Mouse (Mus musculus) left cerebral cortex, adult 8-10 months (tissue): ENCODE measurements at regions not wholly inside any gene's neighbourhood (a gene's known extent, or its start where the extent isn't known, plus 50 kb on each side); places are given as distances from the start of the nearest gene placed in this dataset.

ENCODE experiments used
- DNase-seq, 2 experiments: peaks; one replicate each; pipeline ENCODE4 v3.0.0; 2022; ENCODE audit warnings: low spot score in 2 of 2

- no peak for DNase-seq
These were observed 175.8 kb downstream of the Efnb2 start for GRCm38 (mm10) chr8:8485252-8485651.

- no peak for DNase-seq
These were observed 176.5 kb downstream of the Efnb2 start for GRCm38 (mm10) chr8:8484546-8484945.

- DNase-seq: no peak
These were observed 178.1 kb downstream of the Efnb2 start for GRCm38 (mm10) chr8:8482707-8483480.

DNA sequence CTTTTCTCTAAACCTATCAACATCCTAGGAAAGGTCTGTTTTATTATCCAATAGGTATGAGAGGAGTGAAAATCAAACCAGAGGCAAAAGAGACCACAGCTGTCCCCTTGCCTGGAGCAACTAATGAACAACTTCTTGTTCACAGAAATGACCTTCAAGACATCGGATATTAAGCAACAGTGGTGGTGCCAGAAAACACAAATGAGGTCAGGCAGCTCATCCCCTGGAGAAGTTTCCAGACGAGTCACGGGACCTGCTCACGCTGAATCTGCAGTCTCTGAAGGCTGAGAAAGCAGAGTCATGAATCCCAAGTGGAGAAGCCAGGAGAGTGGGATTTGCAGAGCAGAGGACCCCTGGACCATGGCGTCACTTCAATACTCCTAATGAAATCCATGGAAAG lies 183.6 kb downstream of the Efnb2 start:
- no peak for DNase-seq

DNA sequence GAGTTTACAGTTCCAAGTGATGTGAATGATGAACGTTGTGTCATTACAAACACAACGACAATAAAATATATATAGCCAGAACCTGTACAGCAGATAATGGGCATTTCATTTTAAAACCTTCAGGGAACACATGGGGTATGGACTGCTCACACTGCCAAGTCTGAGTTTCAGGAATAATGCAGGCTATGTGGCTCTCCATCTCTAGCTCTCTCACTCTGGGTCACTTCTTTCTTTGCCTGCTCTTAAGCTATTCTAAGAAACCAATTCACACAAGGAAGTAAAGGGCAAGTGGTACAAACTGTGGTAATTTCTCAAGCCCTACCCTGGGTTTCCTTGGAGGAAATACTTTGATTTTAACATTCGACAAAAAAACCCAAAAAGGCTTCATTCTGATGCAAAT lies 192.5 kb downstream of the Efnb2 start:
- no peak for DNase-seq

DNA sequence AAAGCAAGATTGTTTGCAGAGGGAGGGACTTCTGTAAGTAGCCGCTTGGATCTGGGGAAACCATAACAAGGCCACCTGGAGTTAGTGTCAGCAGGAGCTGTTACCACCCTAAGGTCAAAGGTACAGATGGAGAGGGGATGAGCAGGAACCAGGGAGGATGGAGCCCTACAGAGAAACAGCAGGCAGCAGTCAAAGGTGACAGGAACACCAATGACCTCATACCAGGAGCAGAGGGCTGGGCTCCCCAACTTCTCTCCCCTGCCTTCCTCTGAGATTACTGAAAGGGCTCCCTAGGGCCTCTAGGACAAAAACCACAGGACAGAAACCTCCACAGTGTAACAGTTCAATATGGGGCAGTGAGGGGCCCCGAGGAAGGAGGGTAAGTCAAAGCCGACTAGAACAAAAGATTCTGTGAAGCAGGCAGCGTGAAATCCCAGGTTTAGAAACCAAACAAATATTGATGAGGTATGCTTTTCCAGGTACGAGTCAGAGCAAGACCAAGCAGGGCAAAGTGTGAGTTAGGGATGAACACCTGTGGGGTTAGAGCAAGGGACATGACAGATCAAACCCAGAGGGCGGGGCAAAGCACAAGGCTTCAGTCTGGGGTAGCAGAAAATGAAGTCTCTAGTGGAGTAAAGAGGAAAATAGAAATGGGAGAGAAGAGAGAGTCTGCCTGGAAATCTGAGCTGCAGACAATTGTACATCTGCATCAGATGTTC lies 194.4 kb downstream of the Efnb2 start:
- DNase-seq: no peak

DNA sequence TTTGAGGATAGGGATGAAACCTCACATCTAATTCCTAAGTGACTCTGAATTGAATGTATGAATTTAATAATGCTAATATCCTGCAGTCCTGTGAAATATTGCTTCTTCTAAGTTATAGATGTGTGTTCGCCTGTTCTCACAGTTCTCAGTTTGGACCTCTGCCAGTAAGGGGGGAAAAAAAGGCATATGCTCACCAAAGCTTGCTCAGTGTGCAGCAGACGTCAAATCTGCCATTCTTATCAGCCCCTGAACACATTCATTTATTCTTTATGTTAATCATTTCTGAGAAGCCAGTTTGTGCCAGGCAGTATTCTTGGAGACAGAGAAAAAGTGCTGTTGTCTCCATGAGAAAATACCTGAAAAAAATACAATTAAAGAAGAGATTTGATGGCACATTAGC lies 198.6 kb downstream of the Efnb2 start:
- DNase-seq: no peak

DNA sequence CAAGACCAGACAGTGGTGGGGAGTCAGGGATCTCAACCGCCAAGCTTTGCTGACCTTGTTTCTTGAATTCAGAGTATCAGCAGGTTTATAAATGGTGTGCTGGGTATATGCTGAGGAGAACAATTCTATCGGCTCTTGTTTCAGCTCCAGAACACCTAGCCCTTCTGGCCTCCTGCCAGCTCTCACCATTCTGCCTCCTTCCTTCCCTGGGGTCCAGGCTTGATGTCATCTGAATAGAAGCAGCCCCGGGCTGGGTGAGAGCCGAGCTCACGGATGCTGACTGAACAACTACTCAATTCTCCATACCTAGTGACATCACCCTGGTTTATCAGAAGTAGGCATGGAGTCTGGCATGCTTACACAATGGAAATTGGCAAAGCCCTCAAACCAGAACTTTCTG lies 203.5 kb downstream of the Efnb2 start:
- DNase-seq: no peak

DNA sequence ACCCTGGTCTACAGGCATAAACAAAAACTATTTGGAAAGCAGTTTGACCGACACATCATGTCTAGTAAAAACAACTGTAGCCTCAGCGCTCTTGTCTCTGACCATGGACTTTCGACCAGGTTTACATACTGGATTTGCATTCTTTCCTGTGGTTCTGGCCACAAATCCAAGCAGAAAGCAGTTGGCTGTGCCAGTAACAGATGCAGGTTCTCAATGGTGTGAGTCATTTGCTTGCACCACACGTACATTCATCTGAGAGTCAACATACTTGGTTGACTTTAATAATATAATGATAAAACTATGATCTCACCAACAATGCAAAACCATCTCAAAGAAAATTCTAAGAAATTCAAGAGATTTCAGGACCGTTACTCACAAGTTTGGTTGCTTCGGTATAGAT lies 207.1 kb downstream of the Efnb2 start:
- no peak for DNase-seq

DNA sequence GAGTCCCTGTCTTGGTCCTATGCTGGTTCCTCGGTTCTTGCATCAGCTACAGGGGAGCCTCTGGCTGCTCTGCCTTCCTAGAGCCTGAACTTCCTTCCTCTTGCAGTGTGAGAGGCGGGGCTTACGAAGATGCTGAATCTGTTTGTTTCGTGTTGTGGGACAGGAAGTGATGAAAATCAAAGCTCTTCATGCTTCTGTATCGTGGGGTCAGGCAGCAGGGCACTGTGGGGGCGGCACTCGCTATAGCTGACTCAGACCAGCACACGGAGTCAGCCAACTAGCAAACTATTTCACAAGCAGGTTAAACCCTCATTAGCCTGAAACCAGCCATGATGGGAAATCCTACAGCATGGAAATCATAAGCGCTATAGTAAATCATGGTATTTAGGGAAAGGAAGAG lies 208.8 kb downstream of the Efnb2 start:
- no peak for DNase-seq

- no peak for DNase-seq
These were observed 212.1 kb downstream of the Efnb2 start for GRCm38 (mm10) chr8:8448911-8449310.

DNA sequence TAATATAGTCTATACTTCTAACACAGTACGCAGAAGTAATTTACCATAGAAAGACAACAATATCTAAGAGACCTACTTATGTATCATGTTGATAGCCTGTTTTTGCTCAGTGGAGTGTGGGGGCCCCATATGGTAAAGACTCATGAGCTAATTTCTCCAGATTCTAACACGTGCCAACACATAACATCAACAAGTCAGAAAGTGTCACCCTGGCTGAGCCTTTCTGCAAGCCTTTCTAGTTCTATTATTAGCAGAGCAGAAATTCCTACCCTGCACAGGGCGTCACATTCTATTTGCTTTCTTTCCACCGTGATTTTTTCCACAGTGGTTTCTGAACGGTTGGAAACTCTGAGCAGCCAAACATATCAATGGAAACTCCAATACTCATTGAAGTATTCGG lies 219.5 kb downstream of the Efnb2 start:
- DNase-seq: no peak

- DNase-seq: no peak
These were observed 220.1 kb downstream of the Efnb2 start for GRCm38 (mm10) chr8:8440903-8441302.

DNA sequence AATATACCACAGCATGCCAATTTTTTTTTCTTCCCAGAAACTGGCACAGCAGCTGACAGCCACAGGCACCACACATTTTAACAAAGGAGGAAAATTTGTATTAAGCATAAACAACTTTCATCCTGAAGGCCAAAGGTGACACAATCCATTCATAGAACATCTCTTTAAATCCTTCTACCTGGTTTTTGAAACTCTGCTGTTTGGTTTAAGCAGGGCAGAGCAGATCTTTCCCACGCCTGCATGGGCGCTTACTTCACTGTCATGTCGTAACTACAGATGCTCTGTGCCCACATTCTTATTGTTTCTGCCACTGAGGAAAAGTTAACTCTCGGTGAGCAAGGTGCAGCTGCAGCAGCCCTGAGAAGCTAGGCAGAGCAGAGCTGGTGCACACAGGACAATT lies 234.8 kb downstream of the Efnb2 start:
- no peak for DNase-seq

DNA sequence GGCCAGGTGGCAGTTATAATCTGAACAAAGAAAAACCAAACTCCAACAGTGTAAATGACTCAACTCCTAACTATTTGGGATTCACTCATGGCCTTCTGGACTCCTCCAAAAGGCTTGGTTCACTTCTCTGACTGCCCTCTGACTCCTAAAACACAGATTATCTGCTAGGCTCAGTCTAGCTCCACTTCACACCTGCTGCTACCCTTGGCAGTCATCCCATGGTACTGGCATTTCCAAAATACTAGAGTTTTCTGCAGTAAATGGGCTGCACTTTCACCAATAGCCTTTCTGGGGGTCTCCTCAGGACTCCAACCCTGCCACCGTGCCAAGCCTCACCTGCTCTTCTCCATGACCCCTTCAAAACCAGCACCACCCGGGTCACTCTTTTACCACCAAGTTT lies 237.6 kb downstream of the Efnb2 start:
- no peak for DNase-seq

- DNase-seq: no peak
These were observed 239.3 kb downstream of the Efnb2 start for GRCm38 (mm10) chr8:8421713-8422112.

GRCm38 (mm10) chr8:8419360-8420330 lies 241.4 kb downstream of the Efnb2 start:
- no peak for DNase-seq

DNA sequence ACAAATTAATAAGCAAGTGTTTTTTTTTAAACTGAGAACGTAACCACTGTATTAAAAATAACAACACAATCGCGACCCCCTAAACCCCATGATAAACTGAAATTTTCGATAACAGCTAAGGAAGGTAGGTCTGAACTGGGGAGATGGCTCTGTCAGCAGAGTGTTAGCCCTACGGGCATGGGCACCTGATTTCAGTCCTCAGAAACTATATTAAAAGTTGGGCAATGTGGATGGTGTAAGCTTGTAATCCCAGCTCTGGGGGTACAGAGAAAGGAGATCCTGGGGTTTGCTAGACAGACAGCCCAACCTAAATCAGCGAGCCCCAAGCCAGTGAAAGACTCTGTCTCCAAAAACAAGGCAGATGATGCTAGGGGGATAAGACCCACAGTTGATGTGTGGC lies 242.1 kb downstream of the Efnb2 start:
- DNase-seq: no peak

DNA sequence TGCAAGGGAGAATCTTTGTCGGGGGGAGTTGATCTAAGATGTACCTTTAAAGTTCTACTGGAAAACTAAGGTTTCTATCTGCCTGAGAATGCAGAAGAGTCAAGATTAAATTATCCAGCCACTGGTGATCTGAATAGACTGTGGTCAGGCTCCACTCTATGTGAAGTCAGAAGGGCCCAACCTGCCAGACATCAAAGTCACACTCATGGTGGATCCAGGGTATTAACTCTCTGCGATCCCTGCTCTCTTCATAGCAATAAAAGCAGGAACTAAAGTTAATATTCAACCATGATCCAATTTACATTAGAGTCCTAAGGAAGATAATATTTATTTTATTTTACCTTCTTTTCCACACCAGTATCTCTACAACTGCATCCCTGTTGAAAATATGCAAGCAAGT lies 242.5 kb downstream of the Efnb2 start:
- no peak for DNase-seq

- DNase-seq: no peak
These were observed 244.8 kb downstream of the Efnb2 start for GRCm38 (mm10) chr8:8416092-8416701.

DNA sequence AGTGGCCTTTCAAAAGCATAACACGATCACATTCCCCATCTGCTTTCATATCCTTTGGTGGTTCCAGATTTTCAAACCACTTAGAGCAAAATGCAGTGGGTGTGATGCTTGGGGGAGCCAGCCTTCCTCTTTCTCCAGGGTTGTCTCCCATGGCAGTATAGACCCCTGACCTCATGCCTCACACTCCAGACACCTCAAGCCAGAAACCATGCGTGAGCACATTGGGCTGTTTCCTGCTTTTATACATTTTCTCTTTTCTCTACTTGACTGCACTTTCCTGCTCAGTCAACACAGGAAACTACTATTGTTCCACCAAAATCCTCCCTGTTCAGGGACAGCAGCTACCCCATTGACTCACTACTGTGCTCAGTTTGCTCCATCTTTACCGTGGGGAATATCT lies 253.7 kb downstream of the Efnb2 start:
- DNase-seq: no peak

- DNase-seq: no peak
These were observed 257.6 kb downstream of the Efnb2 start for GRCm38 (mm10) chr8:8403410-8403809.
